Mouse (Mus musculus) R1 (cell line): ENCODE measurements around the gene Cyp1b1.
A peak's percentile ranks its signal among the peaks of the same experiment; 100 is the strongest.

Source experiments
- DNase-seq: peaks from one replicate; pipeline ENCODE4 v3.0.0-alpha.2; 2018; ENCODE audit warnings: low read depth, low spot score

The Cyp1b1 gene

GRCm38 (mm10) chr17:79713643-79714367, 1.1 kb downstream of the Cyp1b1 start:
- DNase-seq: peak; percentile 51

- DNase-seq: peak; percentile 56
These were observed 1.6 kb downstream of the Cyp1b1 start for GRCm38 (mm10) chr17:79713276-79713642.

- peak; percentile 48 for DNase-seq
These were observed 2.3 kb downstream of the Cyp1b1 start for GRCm38 (mm10) chr17:79712536-79712935.

- no peak for DNase-seq
These were observed 2.9 kb downstream of the Cyp1b1 start for GRCm38 (mm10) chr17:79711944-79712343.

GRCm38 (mm10) chr17:79710246-79710842, 4.5 kb downstream of the Cyp1b1 start:
- no peak for DNase-seq

- no peak for DNase-seq
These were observed 5.1 kb downstream of the Cyp1b1 start for GRCm38 (mm10) chr17:79709718-79710117.

GRCm38 (mm10) chr17:79708168-79708567, 6.7 kb downstream of the Cyp1b1 start:
- peak; percentile 83 for DNase-seq

- DNase-seq: no peak
These were observed 9.0 kb downstream of the Cyp1b1 start for GRCm38 (mm10) chr17:79705671-79706455.

- DNase-seq: no peak
These were observed 14.0 kb downstream of the Cyp1b1 start for GRCm38 (mm10) chr17:79700871-79701270.

GRCm38 (mm10) chr17:79699197-79699596, 15.7 kb downstream of the Cyp1b1 start:
- peak; percentile 43 for DNase-seq

GRCm38 (mm10) chr17:79695541-79695940, 19.3 kb downstream of the Cyp1b1 start:
- no peak for DNase-seq

GRCm38 (mm10) chr17:79695106-79695505, 19.8 kb downstream of the Cyp1b1 start:
- no peak for DNase-seq

- peak; percentile 39 for DNase-seq
These were observed 44.0 kb downstream of the Cyp1b1 start for GRCm38 (mm10) chr17:79670837-79671236.

GRCm38 (mm10) chr17:79664106-79664417, 50.8 kb downstream of the Cyp1b1 start:
- no peak for DNase-seq

- peak; percentile 66 for DNase-seq
These were observed 51.3 kb downstream of the Cyp1b1 start for GRCm38 (mm10) chr17:79663393-79664105.

- DNase-seq: no peak
These were observed 53.0 kb downstream of the Cyp1b1 start for GRCm38 (mm10) chr17:79661848-79662247.

GRCm38 (mm10) chr17:79661387-79661786, 53.5 kb downstream of the Cyp1b1 start:
- peak; percentile 78 for DNase-seq

GRCm38 (mm10) chr17:79658863-79659262, 56.0 kb downstream of the Cyp1b1 start:
- DNase-seq: no peak

- DNase-seq: no peak
These were observed 56.4 kb downstream of the Cyp1b1 start for GRCm38 (mm10) chr17:79658452-79658851.

- DNase-seq: no peak
These were observed 57.1 kb downstream of the Cyp1b1 start for GRCm38 (mm10) chr17:79657785-79658184.

- DNase-seq: peak; percentile 96
These were observed 60.7 kb downstream of the Cyp1b1 start for GRCm38 (mm10) chr17:79654187-79654586.

- DNase-seq: peak; percentile 52
These were observed 61.7 kb downstream of the Cyp1b1 start for GRCm38 (mm10) chr17:79653171-79653570.
